Mouse (Mus musculus) megakaryocyte-erythroid progenitor cell, adult 5-6 weeks (primary cell): ENCODE results near the gene A930004D18Rik. TPM values are rescaled to one million over a fixed set of nuclear protein-coding genes. Genes with fewer than 3 reads are reported as not detected.

Source experiments
- ATAC-seq: replicated peaks from 2 replicates; pipeline ENCODE4 v1.8.0; 2016; ENCODE audit warnings: mild to moderate bottlenecking, inconsistent platforms; ENCODE audit not compliant: severe bottlenecking, poor library complexity, low FRiP score, low TSS enrichment
- total RNA-seq, 2 experiments: library from RNA; stranded (forward) in 1 of 2; stranded (reverse) in 1 of 2; fragments of 200-1000, 215-1000 nt in 1 of 2; fragments of >200 nt in 1 of 2; fragmentation: Nextera tagmentation in 1 of 2; gene quantifications; 2 replicates each; pipeline ENCODE4 v1.2.3; 2014 to 2017

The A930004D18Rik gene
- total RNA-seq, 2 experiments from 2014 or later: not detected

DNA sequence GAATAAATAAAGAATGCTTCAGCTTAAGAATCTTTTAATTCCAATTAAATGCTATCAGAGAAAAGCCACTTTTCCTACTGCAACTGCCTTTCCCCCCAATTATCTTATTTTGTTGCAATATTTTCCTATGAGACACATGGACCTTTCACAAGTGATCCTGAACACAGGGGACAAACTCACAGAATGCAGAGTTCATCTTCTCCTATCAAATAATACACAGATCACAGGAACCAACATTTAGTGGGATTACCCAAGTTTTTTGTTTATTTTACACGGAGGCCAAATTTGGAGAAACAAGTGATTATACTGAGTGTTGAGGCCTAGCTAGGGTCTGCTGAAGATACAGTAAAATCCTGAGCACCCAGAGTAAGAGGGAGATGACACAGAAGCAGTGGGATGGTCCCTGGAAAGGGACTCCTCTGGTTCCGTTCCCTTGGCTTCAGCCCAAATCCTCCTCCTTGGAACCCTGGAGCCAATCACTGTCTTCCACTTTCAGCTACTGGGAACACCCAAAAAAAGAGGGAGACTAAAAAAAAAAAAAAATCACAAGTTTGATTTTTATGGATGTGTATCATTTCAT, 16.5 kb upstream of the A930004D18Rik start:
- no peak for ATAC-seq

- no peak for ATAC-seq
These were observed 15.9 kb upstream of the A930004D18Rik start for GRCm38 (mm10) chr2:18053243-18053950.

GRCm38 (mm10) chr2:18052581-18052980, 15.0 kb upstream of the A930004D18Rik start:
- no peak for ATAC-seq

GRCm38 (mm10) chr2:18051831-18052170, 14.3 kb upstream of the A930004D18Rik start:
- ATAC-seq: no peak

DNA sequence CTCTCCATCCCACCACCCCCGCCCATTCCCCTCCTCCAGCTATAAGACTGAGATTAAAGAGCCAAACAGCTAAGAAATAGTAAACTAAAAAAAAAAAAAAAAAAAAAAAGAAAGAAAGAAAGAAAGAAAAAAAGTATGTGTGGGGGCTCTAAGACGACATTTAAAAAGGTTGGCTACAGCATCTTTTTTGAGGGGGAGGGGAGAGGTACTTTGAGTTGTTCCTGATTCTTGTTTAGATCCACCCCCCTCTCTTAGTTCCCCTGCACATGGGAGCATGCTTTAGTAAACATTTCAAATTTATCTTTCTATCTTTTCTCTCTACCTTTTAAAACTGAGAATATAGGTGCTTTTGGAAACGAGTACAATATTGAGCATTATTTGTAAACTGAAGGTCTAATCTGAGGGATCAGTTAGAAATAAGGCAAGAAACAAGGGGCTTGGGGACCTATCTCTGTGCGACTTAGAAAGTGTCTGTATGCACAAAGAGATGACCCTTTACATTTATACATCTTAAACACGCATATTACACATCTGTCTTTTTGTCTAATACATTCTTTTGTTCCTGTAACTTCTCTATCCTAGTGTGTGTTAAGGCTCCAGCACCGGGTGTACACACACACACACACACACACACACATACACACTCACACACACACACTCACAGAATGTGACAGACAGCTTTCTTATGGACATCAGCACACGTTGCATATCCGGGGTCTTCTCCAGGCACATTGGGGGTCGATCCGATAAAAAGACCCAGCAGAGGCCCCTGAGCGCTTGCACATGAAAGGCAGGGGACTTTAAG, 13.7 kb upstream of the A930004D18Rik start:
- ATAC-seq: no peak

- ATAC-seq: no peak
These were observed 13.0 kb upstream of the A930004D18Rik start for GRCm38 (mm10) chr2:18050541-18050985.

DNA sequence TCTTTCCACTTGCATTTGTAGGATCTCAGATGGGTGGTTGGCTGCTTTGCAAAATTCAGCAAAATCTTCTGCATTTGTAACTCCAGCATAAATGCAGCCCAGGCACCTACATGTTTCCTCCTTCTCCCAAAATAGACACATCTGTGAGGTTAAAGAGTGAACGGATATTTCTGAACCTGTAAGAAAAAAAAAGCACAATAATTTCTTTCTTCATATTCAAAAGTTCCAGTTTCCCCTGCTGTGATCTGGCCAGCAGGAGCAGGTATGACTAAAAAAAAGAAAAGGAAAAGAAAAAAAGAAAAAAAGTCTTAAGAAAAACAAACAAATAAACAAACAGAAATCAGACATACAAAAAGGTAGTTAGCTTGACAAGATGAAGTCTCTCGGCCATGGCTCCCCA, 12.5 kb upstream of the A930004D18Rik start:
- no peak for ATAC-seq

DNA sequence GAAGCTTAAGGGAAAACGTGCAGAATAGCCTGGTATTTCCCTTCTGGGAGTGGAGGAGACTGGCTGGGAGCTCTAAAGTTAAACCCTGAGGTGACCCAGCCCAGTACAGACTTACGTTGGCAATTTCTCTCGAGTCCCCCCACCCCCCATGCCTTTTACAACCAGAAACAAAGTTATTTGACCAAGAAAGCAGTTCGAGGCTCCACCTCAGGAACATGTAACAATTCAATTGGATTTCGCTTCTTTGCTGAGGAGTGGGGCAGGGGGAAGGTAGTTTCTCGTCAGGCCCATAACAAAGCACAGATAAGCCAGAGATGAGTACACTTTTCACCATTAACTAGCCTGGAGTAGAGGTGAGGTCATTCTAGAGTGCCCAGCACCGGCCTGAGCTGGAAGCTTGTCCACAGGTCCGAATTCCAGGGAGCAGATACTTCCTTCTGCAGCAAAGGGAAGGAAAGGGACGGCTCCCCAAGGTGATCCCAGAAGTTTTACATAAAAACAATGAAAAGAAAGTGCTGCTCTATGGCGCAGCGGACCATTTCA, 11.8 kb upstream of the A930004D18Rik start:
- ATAC-seq: no peak

DNA sequence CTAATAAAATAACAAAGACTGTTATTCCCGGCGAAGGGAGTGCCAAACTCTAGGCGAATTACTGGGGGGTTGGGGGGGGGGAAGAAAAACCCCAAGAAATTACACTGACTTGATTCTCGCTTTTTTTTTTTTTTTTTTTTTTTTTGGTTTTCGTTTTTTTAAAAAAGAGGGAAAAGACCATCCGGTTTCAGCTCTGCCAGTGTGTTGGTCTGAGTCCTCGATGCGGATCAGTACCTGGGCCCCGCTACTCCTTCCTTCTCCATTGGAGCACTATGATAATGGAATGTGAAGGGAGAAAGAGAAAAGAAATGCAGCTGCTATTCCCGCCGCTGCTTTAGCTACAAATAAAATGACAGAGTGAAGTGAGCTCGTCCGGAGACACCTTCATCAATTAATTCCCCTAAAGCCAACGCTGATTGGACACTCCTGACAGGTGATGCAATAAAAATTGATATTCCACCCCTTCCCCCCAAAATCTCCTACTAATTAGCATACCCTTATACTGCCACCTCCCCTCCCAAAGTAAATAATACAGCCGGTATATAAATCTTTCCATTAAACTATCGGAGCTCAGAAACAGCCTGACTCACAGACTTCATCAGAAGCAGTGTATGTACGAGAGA, 11.0 kb upstream of the A930004D18Rik start, which contains the start of gene Skida1:
Gene Skida1, minus strand, starts transcription at position 599 of the 623 bp plus-strand sequence.
- no peak for ATAC-seq

DNA sequence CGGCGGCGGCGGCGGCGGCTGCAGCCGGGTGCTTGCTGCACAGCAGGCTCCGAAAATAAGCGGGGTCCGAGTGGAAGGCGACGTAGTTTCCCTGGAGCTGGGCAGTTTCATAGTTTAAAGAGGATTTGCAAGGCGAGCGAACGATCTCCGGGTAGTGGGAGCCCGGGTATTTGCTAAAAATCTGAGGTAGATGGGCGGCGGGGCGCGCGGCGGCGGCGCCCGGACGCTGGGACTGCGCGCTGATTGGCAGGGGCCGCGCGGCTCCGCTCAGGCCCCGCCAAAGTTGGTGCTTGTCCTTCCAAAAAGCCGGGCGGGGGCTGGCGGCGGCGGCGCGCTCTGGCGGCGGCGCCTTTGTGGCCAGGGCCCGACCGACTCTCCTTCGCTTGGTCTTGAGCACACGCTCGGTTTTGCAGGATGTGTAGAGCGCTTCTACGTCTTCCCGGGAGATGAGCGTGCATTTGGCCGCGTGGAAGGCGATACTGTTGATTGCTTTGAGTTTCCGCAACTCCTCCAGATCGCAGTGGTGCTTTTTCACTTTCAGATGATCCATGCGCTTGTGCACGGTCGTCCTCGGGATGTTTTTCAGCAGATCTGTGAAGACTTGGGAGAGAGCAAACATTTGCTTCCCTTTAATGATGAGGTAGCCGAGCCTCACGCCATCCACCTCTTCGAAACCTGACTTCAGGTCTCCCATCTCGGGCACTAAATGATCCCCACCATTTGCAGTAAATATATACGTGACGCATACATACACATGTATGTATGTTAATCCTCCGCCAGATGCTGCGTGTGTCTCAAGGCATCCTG, 10.3 kb upstream of the A930004D18Rik start:
- ATAC-seq: peak; percentile 42

DNA sequence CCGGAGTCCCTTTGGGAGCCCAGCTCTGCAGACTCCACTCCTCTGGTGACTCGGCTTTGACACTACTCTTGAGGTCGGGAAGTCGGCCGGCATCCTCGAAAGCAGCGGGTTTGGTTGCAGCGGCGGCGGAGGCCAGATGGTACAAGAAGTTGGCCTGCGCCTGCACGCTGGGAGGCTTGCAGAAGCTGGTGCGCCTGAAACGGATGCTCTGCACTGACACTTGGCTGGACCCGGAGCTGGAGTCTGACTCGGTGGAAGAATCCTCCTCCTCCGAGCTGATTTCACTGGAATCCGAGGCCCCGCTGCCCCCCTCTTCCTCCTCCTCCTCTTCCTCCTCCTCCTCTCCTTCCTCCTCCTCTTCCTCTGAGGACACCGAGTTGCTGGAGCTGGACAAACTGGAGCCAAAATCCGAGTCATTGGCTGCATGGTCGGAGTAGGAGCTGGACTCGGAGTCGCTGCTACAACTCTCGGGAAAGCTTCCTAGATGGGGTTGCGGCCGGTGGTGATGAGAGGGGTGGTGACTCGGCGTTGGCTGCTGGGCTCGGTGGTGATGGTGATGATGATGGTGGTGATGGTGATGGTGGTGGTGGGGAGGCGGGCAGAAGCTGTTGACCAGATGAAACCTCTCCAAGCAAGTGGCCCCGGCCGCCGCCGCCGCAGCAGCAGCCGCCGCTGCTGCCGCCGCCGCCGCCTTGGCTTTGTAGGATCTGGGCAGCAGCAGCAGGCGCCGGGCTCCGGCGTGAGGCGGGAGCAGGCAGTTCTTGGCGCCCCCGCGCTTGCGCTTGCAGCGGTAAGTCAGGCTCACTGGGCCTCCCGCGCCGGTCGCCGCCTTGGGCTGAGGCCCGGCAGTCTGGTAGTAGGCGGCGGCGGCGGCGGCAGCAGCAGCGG, 9.5 kb upstream of the A930004D18Rik start:
- peak; percentile 34; the same call in 1 of the 2 replicates for ATAC-seq

DNA sequence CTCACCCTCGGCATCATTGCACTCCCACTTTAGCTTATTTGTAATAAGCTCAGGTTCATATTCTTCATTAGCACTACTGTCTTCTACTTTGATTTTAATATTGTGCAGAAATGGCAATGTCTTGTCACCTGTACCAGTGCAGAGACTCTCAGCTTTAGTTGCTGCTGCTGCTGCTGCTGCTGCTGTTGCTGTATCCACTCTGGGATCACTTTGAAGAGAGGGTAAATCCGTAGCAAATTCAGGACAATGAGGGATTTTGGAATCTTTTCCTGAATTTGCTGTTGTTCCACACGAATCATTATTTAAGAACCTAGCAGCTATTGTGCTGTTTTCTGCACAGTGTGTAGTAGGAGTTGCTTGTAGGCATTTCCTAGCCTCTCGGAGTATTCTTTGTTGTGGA, 8.6 kb upstream of the A930004D18Rik start:
- ATAC-seq: no peak

DNA sequence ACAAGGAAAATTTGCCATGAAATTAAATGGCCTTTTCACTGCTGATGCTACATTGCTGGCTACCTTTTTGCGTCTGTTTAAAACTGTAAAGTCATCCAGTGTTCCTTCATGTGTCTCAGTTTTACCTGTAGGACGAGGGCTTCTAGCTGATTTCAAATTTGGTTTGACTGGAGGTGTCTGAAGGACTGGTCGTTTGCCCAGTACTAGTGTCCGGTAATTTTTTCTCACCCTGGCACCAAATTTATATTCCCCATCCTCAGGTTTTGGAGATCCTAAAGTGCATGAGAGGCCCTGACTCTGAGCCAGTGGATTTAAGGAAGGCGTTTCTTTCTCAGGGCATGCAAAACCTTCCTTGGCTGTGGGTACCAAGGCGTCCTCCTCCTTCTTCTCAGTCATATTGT, 8.2 kb upstream of the A930004D18Rik start:
- ATAC-seq: no peak

- no peak for ATAC-seq
These were observed 7.7 kb upstream of the A930004D18Rik start for GRCm38 (mm10) chr2:18045143-18045780.

- no peak for ATAC-seq
These were observed 3.8 kb upstream of the A930004D18Rik start for GRCm38 (mm10) chr2:18041199-18041885.

GRCm38 (mm10) chr2:18040347-18041160, 3.0 kb upstream of the A930004D18Rik start:
- ATAC-seq: no peak
